Mouse (Mus musculus) heart, adult 2 months (tissue): ENCODE data around the gene Ncln. TPM values are rescaled to one million over a fixed set of nuclear protein-coding genes. Genes with fewer than 3 reads are reported as not detected.

ENCODE experiments used
- DNase-seq, 2 experiments: peaks; one replicate each; pipeline ENCODE4 v3.0.0; 2021
- H3K27ac ChIP-seq: fragments of 200-600 bp; 2 replicates; pipeline ENCODE4 v1.8.1; 2022
- H3K27me3 ChIP-seq: fragments of 200-500 bp; 2 replicates; pipeline ENCODE4 v1.6.1; 2012; ENCODE audit warnings: mild to moderate bottlenecking, low read length, inconsistent platforms, mixed read lengths; ENCODE audit not compliant: control insufficient read depth, insufficient read depth
- H3K36me3 ChIP-seq: fragments of 200-500 bp; 2 replicates; pipeline ENCODE4 v1.6.1; 2012; ENCODE audit warnings: low read length, inconsistent platforms; ENCODE audit not compliant: control insufficient read depth, insufficient read depth
- H3K4me1 ChIP-seq: fragments of 200-500 bp; 2 replicates; pipeline ENCODE4 v1.6.1; 2011; ENCODE audit warnings: low read length; ENCODE audit not compliant: control insufficient read depth, insufficient read depth
- H3K4me3 ChIP-seq: fragments of 200-600 bp; 2 replicates; pipeline ENCODE4 v1.8.1; 2022
- H3K79me2 ChIP-seq: fragments of 200-500 bp; replicated peaks from 2 replicates; pipeline ENCODE4 v1.6.1; 2012; ENCODE audit warnings: mild to moderate bottlenecking, inconsistent platforms, low read length, moderate library complexity, mixed read lengths; ENCODE audit not compliant: control insufficient read depth, insufficient read depth
- H3K9ac ChIP-seq: fragments of 200-500 bp; 2 replicates; pipeline ENCODE4 v1.6.1; 2012; ENCODE audit warnings: low read depth, mild to moderate bottlenecking, control low read depth, inconsistent platforms, low read length, mixed read lengths
- CTCF ChIP-seq: fragments of 200-600 bp; IDR thresholded peaks from 2 replicates; pipeline ENCODE4 v1.8.1; 2022; ENCODE audit warnings: antibody characterized with exemption, mild to moderate bottlenecking, moderate library complexity
- EP300 ChIP-seq: fragments of 200-500 bp; IDR thresholded peaks from 2 replicates; pipeline ENCODE4 v1.6.1; 2011; ENCODE audit warnings: low read depth, low read length, control low read depth; ENCODE audit not compliant: insufficient read depth
- POLR2A ChIP-seq: fragments of 200-500 bp; IDR thresholded peaks from 2 replicates; pipeline ENCODE4 v1.6.1; 2011; ENCODE audit warnings: mild to moderate bottlenecking, low read depth, low read length, control low read depth; ENCODE audit not compliant: insufficient read depth
- WGBS: fragments of 180-500 bp; shearing (Covaris S2); methylation state at CpG from one replicate; pipeline ENCODE4 v1.1.7; 2018; 5-methylcytosine and 5-hydroxymethylcytosine counted together
- intact Hi-C: fragments of 180-260 bp; cut with DNase I; formaldehyde crosslinking; loops from one replicate; pipeline ENCODE4 v1.15.1; 2025
- polyA plus RNA-seq: library from polyadenylated mRNA; depleted of rRNA; stranded (reverse); fragments of >200 nt; gene quantifications from 2 replicates; pipeline ENCODE4 v1.2.3, GENCODE M21; 2012
- total RNA-seq, 2 experiments: library from RNA; stranded (reverse); gene quantifications; 2 replicates each; pipeline ENCODE4 v1.2.3; 2021

Gene Ncln
- total and polyA plus RNA-seq, 3 experiments, result 68.6 to 107 (median 74.2) TPM

DNA sequence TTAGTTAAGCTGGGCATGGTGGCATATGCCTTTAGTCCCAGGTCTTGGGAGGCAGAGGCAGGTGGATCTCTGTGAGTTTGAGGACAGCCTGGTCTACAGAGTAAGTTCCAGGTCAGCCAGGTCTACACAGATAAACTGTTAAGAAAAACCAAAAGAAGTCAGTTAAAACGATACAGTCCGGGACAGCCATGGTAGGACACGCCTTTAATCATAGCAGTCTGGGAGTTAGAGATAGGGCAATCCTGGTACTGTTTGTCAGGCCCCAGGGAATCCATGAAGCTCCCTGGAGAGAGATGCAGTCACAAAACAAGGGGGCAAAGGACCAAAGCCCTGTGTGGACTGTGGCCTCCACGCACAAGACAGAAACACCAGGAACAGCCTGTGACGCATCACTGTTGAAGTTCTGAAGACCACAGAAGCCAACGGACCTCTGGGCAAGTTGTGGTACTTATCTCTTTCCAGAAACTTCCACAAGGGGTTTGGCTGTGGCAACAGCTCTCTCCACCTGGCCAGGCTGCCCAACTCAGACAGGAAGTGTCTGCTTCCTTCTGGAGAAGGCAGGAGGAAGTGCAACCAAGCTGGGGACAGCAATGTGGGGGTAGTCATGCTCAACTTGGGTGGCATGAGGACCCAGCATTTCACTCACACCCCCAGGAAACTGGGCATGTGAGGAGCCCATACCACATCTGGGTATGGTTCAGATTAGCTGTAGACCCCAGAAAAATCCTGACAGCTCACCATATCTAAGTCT, 23.2 kb upstream of the Ncln start:
- no peak overlapping the region for H3K9ac ChIP-seq
- no peaks in the 10 kb centered on the region for H3K27me3 ChIP-seq
- peak overlapping the region; percentile 58 for H3K27ac ChIP-seq
- H3K4me1 ChIP-seq, result peaks cover 6% of the 10 kb centered on the region
- DNase-seq, result no peak
- WGBS, result 50% methylated on average over 6 of the region's 6 CpGs
- 0 out of 2 replicates have a peak, but pooled peaks have one; percentile 38 for TF ChIP-seq EP300
- no peak for TF ChIP-seq CTCF
- no peaks in the 10 kb centered on the region for H3K36me3 ChIP-seq
- no peak overlapping the region for H3K4me3 ChIP-seq
- intact Hi-C loops, result loop anchor here (5.0 kb wide), 1 partner anchor 33 kb away; no protein-coding TSS in a partner anchor
- H3K79me2 ChIP-seq, result no peaks in the 10 kb centered on the region

DNA sequence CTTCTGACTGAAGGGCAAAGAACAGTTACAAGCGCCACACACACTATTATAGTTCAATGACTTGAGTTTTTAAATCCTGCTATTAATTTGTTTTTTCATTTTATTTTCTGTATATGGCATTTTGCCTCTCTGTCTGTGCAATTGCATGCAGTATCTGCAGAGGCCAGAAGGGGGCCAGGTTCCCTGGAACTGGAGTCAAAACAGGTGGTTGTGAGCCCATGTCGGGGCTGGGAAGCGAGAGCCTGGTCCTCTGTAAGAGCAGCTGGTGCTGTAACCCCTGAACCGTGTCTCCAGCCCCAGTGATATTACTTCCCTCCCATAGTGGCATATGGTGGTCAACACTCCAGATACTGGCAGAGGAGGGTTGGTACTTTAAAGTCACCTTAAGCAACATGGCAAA, 22.4 kb upstream of the Ncln start:
- TF ChIP-seq CTCF (peak; percentile 92), EP300 (no peak)
- Histone ChIP-seq H3K4me3 (no peak overlapping the region), H3K27me3 (no peaks in the 10 kb centered on the region), H3K36me3 (no peaks in the 10 kb centered on the region), H3K4me1 (peaks cover 6% of the 10 kb centered on the region), H3K9ac (no peak overlapping the region), H3K79me2 (no peaks in the 10 kb centered on the region), H3K27ac (no peak overlapping the region)
- peak; percentile 68 to 78 for DNase-seq
- intact Hi-C loops, result loop anchor here (5.0 kb wide), 1 partner anchor 34 kb away; no protein-coding TSS in a partner anchor
- 21% methylated on average over 4 of the region's 4 CpGs for WGBS

DNA sequence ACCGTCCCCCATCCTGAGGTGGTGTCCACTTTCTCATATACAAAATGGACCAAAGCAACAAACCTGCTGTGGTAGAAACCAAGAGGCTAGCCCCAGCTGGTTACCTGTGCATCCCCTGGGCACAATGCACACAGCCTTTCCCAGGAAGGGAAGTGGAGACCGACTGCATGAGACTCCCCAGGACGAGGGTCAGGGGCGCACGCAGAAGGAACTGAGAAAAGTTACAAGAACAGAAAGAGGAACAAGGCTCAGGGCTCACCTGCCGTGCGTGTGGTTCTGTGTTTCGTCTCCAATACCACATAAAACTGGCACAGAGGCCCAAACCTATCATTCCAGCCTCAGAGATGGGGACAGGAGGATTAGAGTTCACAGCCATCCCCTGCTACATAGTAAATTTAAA, 21.0 kb upstream of the Ncln start:
- H3K27me3 ChIP-seq, result no peaks in the 10 kb centered on the region
- H3K4me3 ChIP-seq, result no peak overlapping the region
- H3K9ac ChIP-seq, result no peak overlapping the region
- no peak overlapping the region for H3K27ac ChIP-seq
- intact Hi-C loops, result loop anchor here (5.0 kb wide), 1 partner anchor 35 kb away; no protein-coding TSS in a partner anchor
- no peaks in the 10 kb centered on the region for H3K36me3 ChIP-seq
- 75% methylated on average over 8 of the region's 8 CpGs for WGBS
- no peaks in the 10 kb centered on the region for H3K79me2 ChIP-seq
- no peak for DNase-seq
- no peak for TF ChIP-seq EP300
- TF ChIP-seq CTCF, result no peak
- no peak for TF ChIP-seq POLR2A
- peaks cover 6% of the 10 kb centered on the region for H3K4me1 ChIP-seq

- Histone ChIP-seq H3K36me3 (no peaks in the 10 kb centered on the region), H3K27ac (no peak overlapping the region), H3K9ac (no peak overlapping the region), H3K4me1 (peaks cover 1% of the 10 kb centered on the region; the same call in 1 of the 2 replicates), H3K27me3 (no peaks in the 10 kb centered on the region), H3K4me3 (no peak overlapping the region), H3K79me2 (no peaks in the 10 kb centered on the region)
- DNase-seq, result no peak
- WGBS, result 83% methylated on average over 5 of the region's 5 CpGs
- peak; percentile 23; the same call in 1 of the 2 replicates for TF ChIP-seq CTCF
- no peak for TF ChIP-seq EP300
- TF ChIP-seq POLR2A, result no peak
- intact Hi-C loops, result no loop called here
Observed at GRCm38 (mm10) chr10:81513798-81514197, 17.6 kb upstream of the Ncln start.

DNA sequence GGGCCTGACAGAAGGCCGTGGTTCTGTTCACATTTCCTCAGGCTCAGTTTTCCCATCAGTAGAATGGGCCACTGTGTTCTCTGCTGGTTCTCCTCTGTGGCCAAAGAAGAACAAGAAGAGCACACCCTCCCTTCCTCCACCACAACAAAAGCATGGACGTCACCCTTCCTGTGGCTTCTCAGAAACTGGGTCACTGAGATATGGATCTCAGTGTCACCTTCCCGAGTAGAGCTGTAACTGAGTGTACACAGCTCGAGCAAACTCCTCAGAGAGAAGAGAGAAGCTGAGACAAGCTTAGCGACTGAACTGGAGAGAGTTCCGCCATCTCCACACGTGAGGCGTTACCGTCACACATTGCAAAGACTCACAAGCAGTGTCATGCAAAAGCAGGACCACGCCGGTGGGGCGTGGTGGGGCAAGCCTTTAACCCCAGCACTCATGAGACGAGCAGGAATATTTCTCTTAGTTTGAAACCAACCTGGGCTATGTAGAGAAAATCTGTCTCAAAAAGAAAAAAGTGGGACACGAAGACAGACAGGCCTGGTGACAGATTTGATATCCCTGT, 14.1 kb upstream of the Ncln start:
- Histone ChIP-seq H3K27ac (peak overlapping the region; percentile 41; the same call in 1 of the 2 replicates), H3K9ac (no peak overlapping the region)
- 55% methylated on average over 14 of the region's 14 CpGs for WGBS

DNA sequence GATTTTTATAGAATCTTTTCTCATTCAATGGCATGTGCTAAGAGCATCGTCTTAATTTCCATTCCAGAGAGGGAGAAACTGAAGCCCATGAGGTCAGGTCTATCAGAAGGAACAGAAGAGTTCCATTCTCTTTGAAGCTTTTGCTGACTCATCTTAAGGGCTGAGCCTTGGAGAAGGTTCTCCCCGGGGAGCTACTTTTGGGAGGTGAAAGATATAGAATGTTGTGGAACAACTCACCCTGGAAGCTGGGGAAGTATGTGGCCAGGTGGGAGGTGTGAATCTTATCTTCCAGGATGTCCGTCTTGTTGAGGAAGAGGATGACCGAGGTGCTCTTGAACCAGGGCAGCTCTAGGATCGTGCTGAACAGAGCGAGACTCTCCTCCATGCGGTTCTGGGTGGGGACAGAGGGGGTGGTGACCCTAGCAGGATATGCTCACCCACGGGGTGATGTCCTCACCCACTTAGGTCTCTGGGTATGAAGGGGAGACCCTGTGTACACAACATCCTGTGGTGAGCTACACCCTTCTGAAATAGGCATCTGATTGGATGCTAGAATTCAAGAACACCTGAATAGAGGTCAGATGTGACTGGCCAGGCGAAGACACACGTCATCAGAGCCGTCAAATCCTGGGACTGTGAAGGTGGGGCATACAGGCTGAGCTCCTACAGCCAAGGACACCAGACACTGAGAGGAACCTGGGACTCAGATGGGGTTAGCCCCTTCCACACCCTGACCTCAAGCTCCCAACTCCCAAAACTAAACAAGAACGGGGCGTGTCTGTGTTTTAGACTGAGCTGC, 11.7 kb upstream of the Ncln start:
- no peak overlapping the region for H3K4me3 ChIP-seq
- WGBS, result 57% methylated on average over 13 of the region's 13 CpGs
- H3K9ac ChIP-seq, result no peak overlapping the region
- no peak for TF ChIP-seq POLR2A
- no peak for TF ChIP-seq CTCF
- TF ChIP-seq EP300, result no peak
- no peaks in the 10 kb centered on the region for H3K36me3 ChIP-seq
- intact Hi-C loops, result no loop called here
- peaks cover 1% of the 10 kb centered on the region; the same call in 1 of the 2 replicates for H3K4me1 ChIP-seq
- H3K79me2 ChIP-seq, result no peaks in the 10 kb centered on the region
- DNase-seq, result no peak
- H3K27ac ChIP-seq, result no peak overlapping the region
- H3K27me3 ChIP-seq, result no peaks in the 10 kb centered on the region

More for the DNA sequence above, 14.1 kb upstream of the Ncln start:
- Histone ChIP-seq H3K79me2 (no peaks in the 10 kb centered on the region), H3K4me3 (no peak overlapping the region), H3K36me3 (no peaks in the 10 kb centered on the region), H3K27me3 (no peaks in the 10 kb centered on the region), H3K4me1 (peaks cover 1% of the 10 kb centered on the region; the same call in 1 of the 2 replicates)
- intact Hi-C loops, result no loop called here
- no peak for TF ChIP-seq POLR2A
- peak; percentile 51; the same call in 1 of the 2 replicates for TF ChIP-seq EP300
- DNase-seq, result no peak
